ENCODE assay signal across 11 mouse cellular contexts in the genomic region with DNA sequence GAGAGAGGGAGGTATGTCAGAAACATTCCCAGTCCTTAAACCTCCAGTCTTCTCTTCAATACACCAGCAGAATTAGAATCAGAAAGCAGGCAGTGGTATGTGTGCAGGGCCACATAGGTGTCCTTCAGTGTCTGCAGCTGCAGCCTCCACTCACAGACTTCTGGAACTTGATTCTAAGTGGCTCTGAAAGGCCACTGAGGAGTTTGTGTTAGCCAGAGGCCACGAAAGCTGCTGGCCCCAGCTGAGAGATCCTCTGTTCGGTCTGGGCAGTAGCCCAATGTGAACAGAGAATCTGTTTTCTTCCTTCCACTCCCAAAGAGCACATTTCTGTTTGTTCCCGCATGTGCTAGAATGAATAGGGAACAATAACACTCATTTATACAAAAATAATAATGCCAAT.
DNase-seq lines count a peak whose midpoint lies in the region; ATAC-seq lines count a peak whose summit lies in the region.
"Had no signal": no experiment of that assay in that cellular context is flagged by ENCODE, and none has a peak within 500 bp of the region (broad histone marks: within the 10 kb centered on the region; RNA-seq: fewer than 3 reads in every experiment).

No protein-coding gene starts in this region.

- H3K27ac ChIP-seq in hindbrain, embryonic 16.5 days (ENCODE audit: low read depth, low read length) = peak overlapping the region; percentile 63; the same call in 1 of the 2 replicates
- no peak overlapping the region for H3K27ac ChIP-seq in hindbrain, embryonic 12.5 days
- H3K27ac ChIP-seq: limb, embryonic 13.5 days; midbrain, embryonic 12.5 days; stomach, embryonic 15.5 days had no signal

- peak; percentile 92 for ATAC-seq in hindbrain, embryonic 16.5 days
- ATAC-seq in hindbrain, embryonic 12.5 days (ENCODE audit: low FRiP score) = no peak
- ATAC-seq in CD4-positive, CD25-positive, alpha-beta regulatory T cell, adult 4 months = no peak

- H3K9me3 ChIP-seq in hindbrain, embryonic 16.5 days (ENCODE audit: control insufficient read depth, low read length) = no peaks in the 10 kb centered on the region
- H3K9me3 ChIP-seq in hindbrain, embryonic 12.5 days (replicated peaks) = no peaks in the 10 kb centered on the region
- H3K9me3 ChIP-seq: limb, embryonic 13.5 days; midbrain, embryonic 12.5 days; stomach, embryonic 15.5 days had no signal

- DNase-seq in cerebellum, postnatal 25 days = peak; percentile 37 to 48
- DNase-seq in layer of hippocampus, adult 18-20 months (ENCODE audit: low spot score in 2 of 2) = peak; percentile 39 to 78
- DNase-seq in right cerebral cortex, postnatal 14 days = peak; percentile 30
- DNase-seq in thymus, postnatal 36 days = no peak
- no peak for DNase-seq in adrenal gland, postnatal 36 days

- no peak overlapping the region for H3K4me2 ChIP-seq in hindbrain, embryonic 16.5 days (ENCODE audit: low read length)
- H3K4me2 ChIP-seq in hindbrain, embryonic 12.5 days (replicated peaks) = no peak overlapping the region
- H3K4me2 ChIP-seq: limb, embryonic 13.5 days; midbrain, embryonic 12.5 days; stomach, embryonic 15.5 days had no signal

- no peak overlapping the region for H3K4me3 ChIP-seq in hindbrain, embryonic 16.5 days (ENCODE audit: low read length)
- H3K4me3 ChIP-seq in hindbrain, embryonic 12.5 days = no peak overlapping the region
- H3K4me3 ChIP-seq: limb, embryonic 13.5 days; midbrain, embryonic 12.5 days; stomach, embryonic 15.5 days had no signal

- H3K36me3 ChIP-seq in hindbrain, embryonic 16.5 days (ENCODE audit: control insufficient read depth, insufficient read depth, low read length) = no peaks in the 10 kb centered on the region
- no peaks in the 10 kb centered on the region for H3K36me3 ChIP-seq in hindbrain, embryonic 12.5 days
- H3K36me3 ChIP-seq: limb, embryonic 13.5 days; midbrain, embryonic 12.5 days; stomach, embryonic 15.5 days had no signal

- no peaks in the 10 kb centered on the region for H3K4me1 ChIP-seq in hindbrain, embryonic 16.5 days (ENCODE audit: control insufficient read depth, insufficient read depth, low read depth, low read length)
- H3K4me1 ChIP-seq in hindbrain, embryonic 12.5 days = no peaks in the 10 kb centered on the region
- H3K4me1 ChIP-seq: midbrain, embryonic 12.5 days; stomach, embryonic 15.5 days had no signal

- no peak overlapping the region for H3K9ac ChIP-seq in hindbrain, embryonic 16.5 days (ENCODE audit: low read depth, low read length)
- H3K9ac ChIP-seq in hindbrain, embryonic 12.5 days = no peak overlapping the region
- H3K9ac ChIP-seq: limb, embryonic 13.5 days; midbrain, embryonic 12.5 days; stomach, embryonic 15.5 days had no signal

- H3K27me3 ChIP-seq in hindbrain, embryonic 16.5 days (replicated peaks; ENCODE audit: control insufficient read depth, insufficient read depth, low read length) = no peaks in the 10 kb centered on the region
- H3K27me3 ChIP-seq in hindbrain, embryonic 12.5 days = no peaks in the 10 kb centered on the region
- H3K27me3 ChIP-seq: limb, embryonic 13.5 days; midbrain, embryonic 12.5 days; stomach, embryonic 15.5 days had no signal

- 48% methylated on average over 3 of the region's 3 CpGs for WGBS in hindbrain, embryonic 16.5 days
- 73% methylated on average over 3 of the region's 3 CpGs for WGBS in hindbrain, embryonic 12.5 days

Comparison
In these comparisons a context has a peak if more than half of its experiments do, and no peak if none do; other contexts are left out.
1. DNase-seq: peak in cerebellum, postnatal 25 days (2 of 2), layer of hippocampus, adult 18-20 months (2 of 2) and right cerebral cortex, postnatal 14 days (single experiment); none in thymus, postnatal 36 days (0 of 2) and adrenal gland, postnatal 36 days (0 of 2).